Mouse (Mus musculus) embryonic facial prominence, embryonic 10.5 days (tissue): Measurements from ENCODE around the gene Psma2. TPM values are rescaled to one million over a fixed set of nuclear protein-coding genes. Genes with fewer than 3 reads are reported as not detected.

Experiments used
- DNase-seq: peaks from one replicate; pipeline ENCODE4 v3.0.0-alpha.2; 2017; ENCODE audit warnings: low spot score
- H3K27ac ChIP-seq: fragments of 300-500 bp; sonication (generic); replicated peaks from 2 replicates; pipeline ENCODE4 v1.5.1; 2016; ENCODE audit warnings: mild to moderate bottlenecking
- H3K27me3 ChIP-seq: fragments of 300-500 bp; sonication (generic); replicated peaks from 2 replicates; pipeline ENCODE4 v1.6.1; 2016; ENCODE audit warnings: low read depth, mild to moderate bottlenecking; ENCODE audit not compliant: poor library complexity, severe bottlenecking
- H3K36me3 ChIP-seq: fragments of 300-500 bp; sonication (generic); replicated peaks from 2 replicates; pipeline ENCODE4 v1.6.1; 2016; ENCODE audit warnings: mild to moderate bottlenecking, moderate library complexity
- H3K4me1 ChIP-seq: fragments of 300-500 bp; sonication (generic); 2 replicates; pipeline ENCODE4 v1.6.1; 2016
- H3K4me3 ChIP-seq: fragments of 300-500 bp; sonication (generic); 2 replicates; pipeline ENCODE4 v1.5.1; 2016; ENCODE audit warnings: mild to moderate bottlenecking, moderate library complexity
- H3K9me3 ChIP-seq: fragments of 300-500 bp; sonication (generic); 2 replicates; pipeline ENCODE4 v1.6.1; 2016; ENCODE audit warnings: mild to moderate bottlenecking
- WGBS: fragments of 180-500 bp; shearing (Covaris S2); methylation state at CpG from one replicate; pipeline ENCODE4 v1.1.7; 2016; 5-methylcytosine and 5-hydroxymethylcytosine counted together
- polyA plus RNA-seq: library from polyadenylated mRNA; unstranded; fragments of >200 nt; fragmentation: Nextera tagmentation; extraction: Ambion mirVana; gene quantifications from 2 replicates; pipeline ENCODE4 v1.2.1, GENCODE M21; 2016

The Psma2 gene
- 241 and 244 TPM in 2 replicates for polyA plus RNA-seq

DNA sequence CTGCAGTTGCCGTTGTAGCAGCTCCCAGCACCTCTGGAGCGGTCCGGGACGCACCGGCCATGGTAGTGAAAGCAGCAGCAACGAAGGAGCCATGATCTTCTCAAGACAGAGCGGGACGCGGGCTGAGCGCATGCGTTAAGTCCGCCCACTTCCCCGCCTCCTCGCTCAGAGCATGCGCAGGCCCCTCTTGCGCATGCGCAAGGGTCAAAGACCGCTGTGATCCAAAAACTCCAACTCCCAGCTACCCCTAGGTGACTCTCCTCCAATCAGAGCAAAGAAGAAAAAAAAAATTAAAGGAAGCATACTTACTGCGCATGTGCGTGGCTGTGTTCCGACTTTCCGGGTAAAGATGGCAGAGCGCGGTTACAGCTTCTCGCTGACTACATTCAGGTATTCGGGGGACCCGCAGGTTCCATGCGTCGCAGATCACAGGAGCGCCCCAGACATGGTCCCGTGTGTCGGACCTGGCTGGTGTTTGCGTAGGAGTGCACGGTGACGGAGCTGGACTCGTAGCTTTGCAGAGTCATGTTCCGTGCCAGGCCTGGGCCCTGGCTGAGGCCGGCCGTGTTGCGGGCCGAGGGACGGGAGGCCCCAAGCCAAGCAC is at the start of gene Psma2, which contains the start of gene Mrpl32:
TSS of gene Psma2 (plus strand) at position 315 of the 604 bp plus-strand sequence.
TSS of gene Mrpl32 (minus strand) at position 240 of the 604 bp plus-strand sequence.
- no peaks in the 10 kb centered on the region for H3K9me3 ChIP-seq
- H3K27ac ChIP-seq: peak within 1 kb of the TSS; percentile 84
- H3K36me3 ChIP-seq: peaks cover 55% of the 10 kb centered on the region
- peak within 1 kb of the TSS; percentile 92 for H3K4me3 ChIP-seq
- H3K27me3 ChIP-seq: no peaks in the 10 kb centered on the region
- WGBS: under 1% methylated on average over 42 of the region's 42 CpGs
- H3K4me1 ChIP-seq: 0 out of 2 replicates have a peak, but pooled peaks cover 7% of the 10 kb centered on the region
- DNase-seq: peak; percentile 98

DNA sequence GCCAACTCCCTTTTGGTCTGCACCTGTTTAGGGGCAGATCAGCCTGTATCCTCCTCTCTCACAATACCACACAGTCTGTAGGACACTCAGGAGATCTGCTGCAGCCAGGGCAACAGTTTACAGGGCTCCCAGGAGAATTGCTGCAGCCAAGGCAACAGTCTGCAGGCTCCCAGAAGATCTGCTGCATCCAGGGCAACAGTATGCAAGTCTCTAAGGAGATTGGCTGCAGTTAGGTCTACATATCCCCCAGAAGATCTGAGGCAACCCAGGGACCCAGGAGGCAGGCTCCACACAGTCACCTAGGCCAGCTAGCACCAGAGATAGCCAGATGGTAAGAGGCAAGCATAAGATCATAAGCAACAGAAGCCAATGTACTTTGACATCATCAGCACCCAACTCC is 38.9 kb upstream of the Psma2 start:
- no peak for DNase-seq
- Histone ChIP-seq H3K36me3 (no peaks in the 10 kb centered on the region), H3K4me1 (no peaks in the 10 kb centered on the region), H3K9me3 (peaks cover 7% of the 10 kb centered on the region; the same call in 1 of the 2 replicates), H3K4me3 (no peak overlapping the region), H3K27me3 (no peaks in the 10 kb centered on the region), H3K27ac (no peak overlapping the region)

DNA sequence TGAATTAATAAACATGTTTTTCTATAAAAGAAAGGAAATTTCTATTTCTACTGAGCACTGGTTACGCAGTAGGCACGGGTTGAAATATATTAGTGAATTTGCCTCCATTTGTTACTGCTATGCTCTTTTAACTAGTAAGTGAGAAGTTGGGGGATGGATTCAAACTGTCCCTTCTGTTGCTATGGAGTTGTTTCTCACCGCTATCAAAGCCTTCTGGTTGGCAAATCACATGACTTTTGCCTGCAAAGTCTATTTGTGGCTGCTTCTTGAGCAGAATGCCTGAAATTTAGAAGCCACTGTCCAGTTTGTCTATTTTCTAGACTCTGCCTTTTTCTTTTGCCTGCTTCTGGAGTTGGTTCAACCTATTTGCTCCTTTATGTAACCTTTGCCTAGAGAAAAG is 32.6 kb upstream of the Psma2 start:
- WGBS: 83% methylated on average over 3 of the region's 3 CpGs
- Histone ChIP-seq H3K36me3 (no peaks in the 10 kb centered on the region), H3K9me3 (peaks cover 4% of the 10 kb centered on the region; the same call in 1 of the 2 replicates), H3K4me1 (0 out of 2 replicates have a peak, but pooled peaks cover 5% of the 10 kb centered on the region), H3K27ac (no peak overlapping the region), H3K4me3 (no peak overlapping the region), H3K27me3 (no peaks in the 10 kb centered on the region)
- DNase-seq: no peak

DNA sequence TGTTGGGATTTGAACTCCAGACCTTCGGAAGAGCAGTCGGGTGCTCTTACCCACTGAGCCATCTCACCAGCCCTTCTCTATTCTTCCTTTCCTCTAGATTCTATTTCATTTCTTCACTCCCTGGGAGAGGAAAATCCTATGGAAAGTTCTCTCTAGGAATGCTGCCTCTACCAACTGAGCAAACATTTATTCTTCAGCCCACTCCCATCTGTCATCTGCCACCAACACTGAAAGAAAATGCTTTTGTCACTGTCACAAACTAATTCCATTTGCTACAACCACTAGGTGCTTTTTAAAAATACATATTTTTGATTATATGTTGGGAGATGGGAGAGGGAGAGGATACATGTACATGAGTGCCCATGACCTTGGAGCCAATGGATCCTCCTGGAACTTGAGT is 10.3 kb upstream of the Psma2 start:
- 93% methylated on average over 2 of the region's 2 CpGs for WGBS
- Histone ChIP-seq H3K27ac (no peak overlapping the region), H3K27me3 (no peaks in the 10 kb centered on the region), H3K4me1 (no peaks in the 10 kb centered on the region), H3K36me3 (no peaks in the 10 kb centered on the region), H3K9me3 (no peaks in the 10 kb centered on the region), H3K4me3 (no peak overlapping the region)
- DNase-seq: no peak

DNA sequence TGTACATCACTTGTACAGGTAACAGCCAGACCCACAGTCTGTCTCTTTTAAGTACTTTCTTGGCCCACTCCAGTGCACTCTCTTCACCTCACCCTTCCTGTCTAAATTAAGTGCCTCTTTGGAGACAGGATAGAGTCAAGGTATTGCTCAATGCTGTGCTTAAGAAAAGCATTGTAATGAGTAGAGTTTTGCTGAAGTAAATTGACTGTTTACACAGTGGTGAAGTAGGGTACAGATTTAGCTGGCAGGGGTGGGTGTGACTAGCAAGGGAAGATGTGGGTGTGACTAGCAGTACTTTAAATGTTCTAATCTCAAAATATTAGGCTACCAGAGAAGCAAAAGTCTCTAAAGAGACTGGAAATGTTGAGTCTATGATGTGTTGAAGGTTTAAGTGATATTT is 5.4 kb upstream of the Psma2 start:
- H3K4me3 ChIP-seq: no peak overlapping the region
- DNase-seq: no peak
- H3K4me1 ChIP-seq: 0 out of 2 replicates have a peak, but pooled peaks cover 4% of the 10 kb centered on the region
- H3K9me3 ChIP-seq: no peaks in the 10 kb centered on the region
- no peak overlapping the region for H3K27ac ChIP-seq
- H3K27me3 ChIP-seq: no peaks in the 10 kb centered on the region
- peaks cover 30% of the 10 kb centered on the region for H3K36me3 ChIP-seq

DNA sequence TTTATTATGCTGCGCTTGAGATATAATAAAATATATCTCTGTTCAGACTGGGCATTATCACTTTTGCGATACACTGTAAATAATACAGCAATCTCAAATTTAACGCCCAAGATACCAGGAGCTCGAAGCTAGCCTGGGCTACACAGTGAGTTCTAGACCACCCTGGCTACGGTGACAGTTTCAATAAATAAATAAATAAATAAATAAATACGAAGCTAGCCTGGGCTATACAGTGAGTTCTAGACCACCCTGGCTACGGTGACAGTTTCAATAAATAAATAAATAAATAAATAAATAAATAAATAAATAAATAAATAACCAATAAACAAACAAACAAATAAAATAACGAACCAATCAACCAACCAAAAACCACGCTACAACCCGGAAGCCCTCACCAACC is 577 bp upstream of the Psma2 start:
- Histone ChIP-seq H3K4me3 (peak overlapping the region; percentile 92), H3K9me3 (no peaks in the 10 kb centered on the region), H3K4me1 (0 out of 2 replicates have a peak, but pooled peaks cover 7% of the 10 kb centered on the region), H3K36me3 (peaks cover 49% of the 10 kb centered on the region), H3K27ac (peak overlapping the region; percentile 84), H3K27me3 (no peaks in the 10 kb centered on the region)
- WGBS: 8% methylated on average over 10 of the region's 10 CpGs
- no peak for DNase-seq

DNA sequence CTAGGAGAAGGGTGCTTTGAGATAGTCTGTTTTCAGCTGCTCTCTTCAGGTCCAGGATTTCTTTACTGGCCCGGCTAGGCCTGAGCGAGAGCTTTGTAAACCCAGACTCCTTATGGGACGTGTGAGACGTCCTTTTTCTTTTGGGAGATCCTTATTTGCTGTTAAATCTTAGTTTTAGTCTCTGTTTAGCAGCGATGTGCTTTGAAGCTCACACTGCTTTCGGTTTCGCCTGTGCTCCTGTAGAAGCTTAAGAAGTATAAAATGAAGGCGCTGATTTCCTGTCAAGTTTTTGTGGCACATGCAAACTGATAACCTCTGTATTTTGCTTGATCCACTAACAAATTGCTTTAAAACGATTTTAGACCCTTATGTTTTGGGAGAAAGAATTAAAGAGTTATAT is 513 bp downstream of the Psma2 start:
- peaks cover 57% of the 10 kb centered on the region for H3K36me3 ChIP-seq
- H3K4me3 ChIP-seq: peak overlapping the region; percentile 92
- WGBS: under 1% methylated on average over 9 of the region's 9 CpGs
- peak overlapping the region; percentile 84 for H3K27ac ChIP-seq
- 0 out of 2 replicates have a peak, but pooled peaks cover 7% of the 10 kb centered on the region for H3K4me1 ChIP-seq
- no peaks in the 10 kb centered on the region for H3K27me3 ChIP-seq
- no peak for DNase-seq
- H3K9me3 ChIP-seq: no peaks in the 10 kb centered on the region

DNA sequence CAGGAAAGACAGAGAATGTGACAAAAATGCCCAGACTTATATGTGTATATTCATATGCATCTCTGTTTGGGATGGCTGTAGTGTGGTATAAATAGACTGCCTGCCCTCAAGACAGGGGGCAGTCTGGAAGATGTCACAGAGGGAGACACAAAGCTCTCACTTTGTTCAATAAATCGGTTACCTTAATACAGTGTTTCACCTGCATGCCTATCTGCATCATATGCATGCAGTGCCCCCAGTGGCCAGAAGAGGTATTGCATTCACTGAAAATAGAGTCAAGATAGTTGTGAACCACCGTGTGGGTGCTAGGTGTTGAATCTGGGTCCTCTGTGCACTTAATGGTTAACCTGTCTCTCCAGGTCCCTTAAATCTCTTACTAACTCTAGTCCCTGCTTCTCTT is 5.7 kb downstream of the Psma2 start:
- WGBS: 53% methylated on average over 2 of the region's 2 CpGs
- Histone ChIP-seq H3K4me1 (0 out of 2 replicates have a peak, but pooled peaks cover 3% of the 10 kb centered on the region), H3K9me3 (no peaks in the 10 kb centered on the region), H3K27ac (no peak overlapping the region), H3K36me3 (peaks cover 80% of the 10 kb centered on the region), H3K27me3 (no peaks in the 10 kb centered on the region), H3K4me3 (no peak overlapping the region)
- peak; percentile 59 for DNase-seq

DNA sequence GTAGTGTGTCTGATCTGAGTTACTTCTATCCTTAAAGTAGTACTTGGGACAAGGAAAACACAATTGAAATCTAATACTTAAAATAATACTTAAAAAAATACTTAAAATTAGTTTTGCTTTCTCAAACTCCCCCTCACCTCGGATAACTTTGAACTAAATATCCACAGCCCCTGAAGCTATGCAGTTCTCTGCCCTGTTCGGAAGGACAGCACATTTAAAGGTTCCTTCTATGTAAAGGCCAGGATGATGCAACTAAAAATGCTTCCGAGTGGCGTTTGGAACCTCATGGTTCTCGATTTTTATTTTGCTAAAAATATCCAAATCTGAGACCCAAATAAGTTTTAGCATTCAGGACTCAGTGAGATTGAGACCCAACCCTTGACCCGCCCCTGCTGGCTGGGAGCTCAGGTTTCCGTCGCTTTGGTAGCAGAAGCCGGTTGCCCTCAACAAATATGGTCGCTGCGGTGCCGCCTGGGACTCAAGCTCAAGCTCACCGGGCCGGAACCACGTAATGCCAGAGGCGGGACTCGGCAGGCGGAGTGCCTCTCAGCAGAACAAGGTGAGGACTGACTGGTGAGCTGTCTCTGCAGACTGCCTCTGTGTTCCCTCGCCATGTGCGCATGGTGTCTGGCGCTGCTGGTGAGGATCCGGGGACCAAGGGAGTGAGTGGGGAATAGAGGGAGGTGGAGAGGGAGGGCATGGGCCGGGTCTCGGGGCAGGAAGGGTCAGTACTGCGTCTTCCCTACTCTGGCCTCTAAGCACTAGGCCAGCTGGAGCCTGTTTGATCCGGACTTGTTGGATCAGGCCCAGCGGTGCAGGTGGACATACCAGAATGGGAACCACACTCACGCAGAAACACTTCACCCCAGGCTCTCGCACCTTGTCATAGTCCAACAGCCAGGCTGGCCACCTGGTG is 16.9 kb downstream of the Psma2 start, which contains the start of gene AW209491:
TSS of gene AW209491 (plus strand) at position 429 of the 916 bp plus-strand sequence.
- peak within 1 kb of the TSS; percentile 75 for H3K4me3 ChIP-seq
- no peaks in the 10 kb centered on the region for H3K27me3 ChIP-seq
- DNase-seq: peak; percentile 94
- peak within 1 kb of the TSS; percentile 94 for H3K27ac ChIP-seq
- peaks cover 11% of the 10 kb centered on the region for H3K4me1 ChIP-seq
- 2% methylated on average over 29 of the region's 29 CpGs for WGBS
- no peaks in the 10 kb centered on the region for H3K9me3 ChIP-seq
- H3K36me3 ChIP-seq: peaks cover 47% of the 10 kb centered on the region

DNA sequence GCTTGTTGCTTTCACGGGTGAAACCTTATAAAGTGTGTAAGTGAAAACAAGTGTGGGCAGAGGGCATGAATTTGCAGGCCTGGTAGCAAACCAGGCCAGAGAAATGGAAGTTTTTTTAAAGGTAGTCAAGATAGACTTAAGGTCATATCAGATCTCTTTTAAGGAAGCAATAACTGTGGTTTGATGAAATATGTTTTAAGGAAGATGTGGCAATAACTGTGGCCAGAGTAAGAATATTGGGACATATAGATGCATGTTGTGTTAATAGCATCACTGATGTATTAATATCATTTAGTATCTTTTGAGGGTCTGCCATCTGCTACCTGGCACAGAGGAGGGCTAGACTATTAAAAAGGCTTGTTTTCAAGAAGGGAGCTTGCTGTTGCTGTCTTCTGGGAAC is 27.0 kb downstream of the Psma2 start:
- DNase-seq: no peak
- Histone ChIP-seq H3K27ac (no peak overlapping the region), H3K4me1 (no peaks in the 10 kb centered on the region), H3K4me3 (no peak overlapping the region), H3K36me3 (peaks cover 71% of the 10 kb centered on the region), H3K9me3 (no peaks in the 10 kb centered on the region), H3K27me3 (no peaks in the 10 kb centered on the region)
- WGBS: 45% methylated on average over 1 of the region's 1 CpGs

DNA sequence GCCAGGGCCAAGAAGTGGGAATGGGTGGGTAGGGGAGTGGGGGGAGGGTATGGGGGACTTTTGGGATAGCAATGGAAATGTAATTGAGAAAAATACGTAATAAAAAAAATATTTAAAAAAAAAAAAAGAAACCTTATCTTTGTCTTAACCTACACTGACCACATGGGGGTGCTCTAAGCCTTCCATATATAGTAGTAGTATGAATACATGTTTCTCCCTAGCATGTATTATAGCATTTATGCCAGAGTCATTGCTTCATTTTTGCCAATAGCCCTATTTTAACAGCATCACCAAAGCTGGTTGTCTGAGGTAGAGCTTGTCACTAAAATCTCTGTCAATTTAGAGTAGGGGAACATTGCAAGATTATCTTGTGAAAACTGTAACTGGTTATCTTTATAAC is 36.3 kb downstream of the Psma2 start:
- no peaks in the 10 kb centered on the region for H3K4me1 ChIP-seq
- DNase-seq: no peak
- H3K36me3 ChIP-seq: no peaks in the 10 kb centered on the region
- H3K27ac ChIP-seq: no peak overlapping the region
- no peaks in the 10 kb centered on the region for H3K9me3 ChIP-seq
- H3K27me3 ChIP-seq: no peaks in the 10 kb centered on the region
- WGBS: 38% methylated on average over 1 of the region's 1 CpGs
- H3K4me3 ChIP-seq: no peak overlapping the region

DNA sequence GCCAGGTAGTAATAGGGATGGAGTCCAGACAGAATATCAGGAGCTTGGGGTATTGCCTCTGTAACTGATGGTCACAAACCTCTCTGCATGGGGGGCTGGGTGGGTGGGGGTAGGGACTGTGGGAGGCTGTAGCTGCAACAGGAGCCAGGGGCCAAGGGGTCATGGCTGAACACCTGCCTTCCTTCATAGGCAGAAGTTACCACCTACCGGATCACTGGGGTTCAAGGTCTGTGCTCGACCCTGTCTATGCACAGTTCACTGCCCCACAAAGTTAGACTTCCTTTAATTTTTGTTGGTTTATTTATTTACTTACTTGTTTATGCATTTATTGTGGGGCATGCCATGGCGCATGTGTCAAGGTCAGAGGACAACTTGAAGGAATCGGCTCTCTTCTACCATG is 54.1 kb downstream of the Psma2 start:
- no peaks in the 10 kb centered on the region for H3K27me3 ChIP-seq
- no peaks in the 10 kb centered on the region for H3K4me1 ChIP-seq
- H3K4me3 ChIP-seq: no peak overlapping the region
- WGBS: 85% methylated on average over 4 of the region's 4 CpGs
- DNase-seq: no peak
- H3K27ac ChIP-seq: no peak overlapping the region
- no peaks in the 10 kb centered on the region for H3K9me3 ChIP-seq
- H3K36me3 ChIP-seq: no peaks in the 10 kb centered on the region
